Mouse (Mus musculus): ENCODE data around the gene Amz1. TPM values are rescaled to one million over a fixed set of nuclear protein-coding genes. Genes with fewer than 3 reads are reported as not detected.

Gene Amz1
- polyA plus RNA-seq, 1 experiment: 0.40 TPM

GRCm38 (mm10) chr5:140799190-140799589 is 75.3 kb downstream of the Amz1 start:
- no peak for TF ChIP-seq GATA1 (IDR thresholded peaks at IDR 0.05; ENCODE audit: low read length)

- TF ChIP-seq GATA1 (IDR thresholded peaks at IDR 0.05; ENCODE audit: low read length): no peak
Observed at GRCm38 (mm10) chr5:140800288-140800923, 76.5 kb downstream of the Amz1 start.

DNA sequence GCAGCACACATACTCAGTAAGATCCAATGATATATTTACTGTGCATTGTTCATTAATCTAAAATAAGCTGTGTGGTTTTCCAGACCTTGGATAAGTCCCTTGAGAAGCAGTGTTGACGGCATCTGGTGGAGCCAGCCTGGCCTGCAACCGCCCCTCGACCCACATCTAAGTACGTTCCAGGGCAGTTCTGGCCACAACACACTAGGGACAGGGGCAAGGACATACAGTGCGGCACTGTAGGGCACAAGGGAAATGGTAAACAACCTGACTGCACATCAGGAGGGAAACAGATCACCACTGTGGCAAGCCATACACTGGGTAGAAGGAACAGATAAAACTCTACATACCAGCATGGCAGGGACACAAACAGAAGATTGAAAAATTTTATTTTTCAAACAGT is 77.9 kb downstream of the Amz1 start:
- TF ChIP-seq GATA1 (IDR thresholded peaks at IDR 0.05; ENCODE audit: low read length): no peak

- no peak for TF ChIP-seq GATA1 (IDR thresholded peaks at IDR 0.05; ENCODE audit: low read length)
Observed at GRCm38 (mm10) chr5:140806252-140806651, 82.3 kb downstream of the Amz1 start.

DNA sequence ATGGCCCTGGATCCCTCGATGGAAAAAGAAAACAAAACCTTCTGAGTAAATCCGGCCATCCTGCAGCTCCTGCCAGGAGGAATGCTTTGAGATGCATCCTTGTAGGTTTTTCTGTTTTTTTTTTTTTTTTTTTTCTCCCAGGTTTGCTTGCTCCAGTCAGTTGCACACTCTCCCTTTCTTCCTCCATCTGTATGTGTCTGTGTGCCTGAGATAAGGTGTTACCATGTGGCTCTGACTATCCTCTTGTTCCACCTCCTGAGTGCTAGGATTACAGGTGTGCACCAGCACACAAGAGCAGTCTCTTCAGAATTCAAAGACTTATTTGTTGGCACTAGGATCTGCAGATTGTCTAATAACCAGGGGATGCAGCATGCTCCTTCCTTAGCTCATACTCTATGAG is 83.0 kb downstream of the Amz1 start:
- no peak for TF ChIP-seq GATA1 (IDR thresholded peaks at IDR 0.05; ENCODE audit: low read length)

Other genes starting within 250 kb of the Amz1 start
- gene Chst12, start 218.6 kb upstream of the Amz1 start, polyA plus RNA-seq (2012): not detected in 2 replicates
- gene Grifin, start 159.1 kb upstream of the Amz1 start, polyA plus RNA-seq (2012): 0.14 and 0.22 TPM in 2 replicates
- gene Lfng, start 116.8 kb upstream of the Amz1 start, polyA plus RNA-seq (2012): 1.1 and 1.2 TPM in 2 replicates
- gene Ttyh3, start 75.1 kb upstream of the Amz1 start, polyA plus RNA-seq (2012): 32.1 and 33.3 TPM in 2 replicates
- gene Iqce, start 21.7 kb upstream of the Amz1 start, polyA plus RNA-seq (2012): 5.5 and 8.5 TPM in 2 replicates
- gene Brat1, start 19.1 kb upstream of the Amz1 start, polyA plus RNA-seq (2012): 23.7 and 26.8 TPM in 2 replicates
- gene Gna12, start 106.3 kb downstream of the Amz1 start, polyA plus RNA-seq (2012): 31.3 and 35.8 TPM in 2 replicates

All from G1E-ER4 (cell line).